ENCODE assay signal across 29 mouse cellular contexts in genomic region chr10:4492045-4492444, GRCm38 (mm10). TPM values are rescaled to one million over a fixed set of nuclear protein-coding genes. Genes with fewer than 3 reads are reported as not detected.
"Had no signal": no experiment of that assay in that cellular context is flagged by ENCODE, and none has a peak within 500 bp of the region (broad histone marks: within the 10 kb centered on the region; RNA-seq: fewer than 3 reads in every experiment).

No protein-coding gene starts in this region.

- H3K4me3 ChIP-seq: heart, adult 2 months; heart, embryonic 13.5 days; heart, embryonic 15.5 days; hindbrain, embryonic 12.5 days; hindbrain, embryonic 15.5 days; kidney, embryonic 15.5 days; limb, embryonic 13.5 days had no signal

- H3K4me1 ChIP-seq: heart, embryonic 13.5 days; heart, embryonic 15.5 days; hindbrain, embryonic 12.5 days; hindbrain, embryonic 15.5 days; limb, embryonic 13.5 days had no signal

- H3K9ac ChIP-seq: forebrain, postnatal 0 days; heart, embryonic 13.5 days; heart, embryonic 15.5 days; hindbrain, embryonic 12.5 days; hindbrain, embryonic 15.5 days; kidney, embryonic 15.5 days; limb, embryonic 13.5 days had no signal

- H3K27ac ChIP-seq: heart, adult 2 months; heart, embryonic 13.5 days; heart, embryonic 15.5 days; hindbrain, embryonic 12.5 days; hindbrain, embryonic 15.5 days; hindbrain, postnatal 0 days; kidney, postnatal 0 days; limb, embryonic 13.5 days had no signal

- H3K27me3 ChIP-seq: heart, embryonic 13.5 days; heart, embryonic 15.5 days; hindbrain, embryonic 12.5 days; hindbrain, embryonic 15.5 days; kidney, embryonic 15.5 days; limb, embryonic 13.5 days had no signal

- DNase-seq: forebrain, postnatal 0 days; gastrocnemius, postnatal 14 days; gastrocnemius, postnatal 36 days; heart, adult 11 months; heart, adult 2 months; heart, postnatal 14 days; heart, postnatal 36 days; kidney, adult 11 months; kidney, adult 2 months; kidney, adult 9 months; kidney, postnatal 14 days; kidney, postnatal 36 days; layer of hippocampus, adult 9-11 months; layer of hippocampus, postnatal 36 days; left cerebral cortex, postnatal 4 days had no signal

- H3K4me2 ChIP-seq: heart, embryonic 11.5 days; heart, embryonic 13.5 days; heart, embryonic 15.5 days; hindbrain, embryonic 12.5 days; hindbrain, embryonic 15.5 days; kidney, embryonic 15.5 days; limb, embryonic 13.5 days had no signal

- ATAC-seq: forebrain, postnatal 0 days; hindbrain, postnatal 0 days had no signal

- H3K9me3 ChIP-seq: heart, embryonic 13.5 days; heart, embryonic 15.5 days; hindbrain, embryonic 12.5 days; hindbrain, embryonic 15.5 days; kidney, embryonic 15.5 days; limb, embryonic 13.5 days had no signal

- H3K36me3 ChIP-seq: heart, embryonic 13.5 days; heart, embryonic 15.5 days; hindbrain, embryonic 12.5 days; hindbrain, embryonic 15.5 days; kidney, embryonic 15.5 days; limb, embryonic 13.5 days had no signal

RNA-seq across cellular contexts. Expression of gene Ccdc170, which starts 9.7 kb away (rescaled TPM):
- total RNA-seq: hematopoietic stem cell, adult 5-6 weeks had no signal
- polyA plus RNA-seq: heart, embryonic 11.5 days; heart, embryonic 13.5 days; heart, embryonic 15.5 days; heart, postnatal 0 days; intestine, embryonic 14.5 days; intestine, embryonic 16.5 days; limb, embryonic 11.5 days had no signal
